Mouse (Mus musculus): Measurements from ENCODE around the gene Btrc.

DNA sequence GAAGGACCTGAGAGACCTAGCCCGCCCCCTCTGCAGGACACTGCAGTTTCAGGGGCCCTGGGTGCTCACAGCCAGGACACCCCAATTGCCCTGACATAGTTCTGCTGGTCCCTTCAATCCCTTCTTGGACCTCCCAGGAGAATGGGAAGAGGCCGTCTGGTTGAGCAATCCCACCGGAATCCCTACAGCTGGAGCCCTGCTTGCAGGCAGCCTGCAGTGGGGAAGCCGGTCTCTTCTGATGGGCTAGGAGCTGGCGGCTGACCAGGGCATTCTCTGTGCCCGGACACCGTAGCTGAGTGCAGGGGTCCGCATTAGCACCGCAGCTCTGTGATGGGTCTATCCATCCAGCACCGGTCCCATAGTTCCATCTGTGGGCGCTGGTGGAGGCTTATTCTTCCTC lies 190.6 kb downstream of the Btrc start:
- TF ChIP-seq POLR2A (IDR thresholded peaks at IDR 0.05; ENCODE audit: control insufficient read depth, extremely low read depth, insufficient read depth, low read length, poor library complexity), result no peak
- no peak for TF ChIP-seq CTCF (IDR thresholded peaks at IDR 0.05; ENCODE audit: borderline replicate concordance, control insufficient read depth, extremely low read depth, insufficient read depth, low read length, poor library complexity)

Measured in thymus, adult 2 months (tissue).